Mouse (Mus musculus): ENCODE measurements at regions not wholly inside any gene's neighbourhood (a gene's known extent, or its start where the extent isn't known, plus 50 kb on each side); places are given as distances from the start of the nearest gene placed in this dataset.

GRCm38 (mm10) chr13:60358408-60359060 is 181.4 kb upstream of the Gas1 start:
- TF ChIP-seq CTCF (IDR thresholded peaks at IDR 0.05; ENCODE audit: extremely low read depth, insufficient read depth, low read length) (no peak), POLR2A (IDR thresholded peaks at IDR 0.05; ENCODE audit: extremely low read depth, insufficient read depth, low read length) (no peak)
